Mouse (Mus musculus) CD4-positive, CD25-positive, alpha-beta regulatory T cell, adult 4 months (primary cell): ENCODE data around the gene Aven. TPM values are rescaled to one million over a fixed set of nuclear protein-coding genes. Genes with fewer than 3 reads are reported as not detected.
A peak's percentile ranks its signal among the peaks of the same experiment; 100 is the strongest.
"Not testable (repeated sequence)": the region's sequence is repeated elsewhere in the genome, so short reads cannot be mapped to it uniquely, and the experiment has no call there.

ENCODE experiments used
- ATAC-seq: one replicate; pipeline ENCODE4 v1.8.0; 2017
- polyA plus RNA-seq, 2 experiments: library from polyadenylated mRNA; unstranded; fragments of 100-300 nt; shearing (Covaris generic); gene quantifications; one replicate each; pipeline ENCODE4 v1.2.1; 2017

Gene Aven
- 10 to 100 TPM; 20.9 to 23.4 TPM for polyA plus RNA-seq

GRCm38 (mm10) chr2:112492856-112493538 lies at the start of gene Aven:
Aven (plus strand) TSS chr2:112492964.
- peak; percentile 73 for ATAC-seq

GRCm38 (mm10) chr2:112443491-112443890 lies 49.3 kb upstream of the Aven start:
- ATAC-seq, result no peak

- ATAC-seq, result no peak
Measured at GRCm38 (mm10) chr2:112445511-112445910, 47.3 kb upstream of the Aven start.

GRCm38 (mm10) chr2:112448046-112448445 lies 44.7 kb upstream of the Aven start:
- ATAC-seq, result not testable (repeated sequence)

- no peak for ATAC-seq
Measured at GRCm38 (mm10) chr2:112448510-112449059, 44.2 kb upstream of the Aven start.

- peak; percentile 66 for ATAC-seq
Measured at GRCm38 (mm10) chr2:112449597-112450296, 43.0 kb upstream of the Aven start.

- not testable (repeated sequence) for ATAC-seq
Measured at GRCm38 (mm10) chr2:112452513-112452912, 40.3 kb upstream of the Aven start.

GRCm38 (mm10) chr2:112454125-112454861 lies 38.5 kb upstream of the Aven start:
- no peak for ATAC-seq

- ATAC-seq, result peak; percentile 96
Measured at GRCm38 (mm10) chr2:112454862-112455564, 37.8 kb upstream of the Aven start, which contains the start of gene Emc7. Emc7 (plus strand) TSS chr2:112454997.

- ATAC-seq, result no peak
Measured at GRCm38 (mm10) chr2:112460557-112460956, 32.2 kb upstream of the Aven start.

- no peak for ATAC-seq
Measured at GRCm38 (mm10) chr2:112469542-112469941, 23.2 kb upstream of the Aven start.

GRCm38 (mm10) chr2:112470961-112471381 lies 21.8 kb upstream of the Aven start:
- no peak for ATAC-seq

- no peak for ATAC-seq
Measured at GRCm38 (mm10) chr2:112472076-112472475, 20.7 kb upstream of the Aven start.

GRCm38 (mm10) chr2:112474997-112475724 lies 17.6 kb upstream of the Aven start:
- no peak for ATAC-seq

- no peak for ATAC-seq
Measured at GRCm38 (mm10) chr2:112476554-112476953, 16.2 kb upstream of the Aven start.

- ATAC-seq, result no peak
Measured at GRCm38 (mm10) chr2:112480669-112481068, 12.1 kb upstream of the Aven start, which contains the start of gene Chrm5. Chrm5 (minus strand) TSS chr2:112480769.

GRCm38 (mm10) chr2:112481564-112481963 lies 11.2 kb upstream of the Aven start:
- ATAC-seq, result peak; percentile 80

GRCm38 (mm10) chr2:112482533-112483333 lies 10.0 kb upstream of the Aven start:
- no peak for ATAC-seq

- ATAC-seq, result no peak
Measured at GRCm38 (mm10) chr2:112483334-112483651, 9.5 kb upstream of the Aven start.

GRCm38 (mm10) chr2:112484886-112485285 lies 7.9 kb upstream of the Aven start:
- no peak for ATAC-seq
